Mouse (Mus musculus) limb, embryonic 14.5 days (tissue): ENCODE results near the gene Atf6b. TPM values are rescaled to one million over a fixed set of nuclear protein-coding genes. Genes with fewer than 3 reads are reported as not detected.

ENCODE experiments used
- ATAC-seq: fragments of 200-750 bp; cut with Nextera tagmentation; 2 replicates; pipeline ENCODE4 v1.8.0; 2017; ENCODE audit warnings: low read depth, moderate number of reproducible peaks, moderate TSS enrichment; ENCODE audit not compliant: low FRiP score
- DNase-seq: peaks from one replicate; pipeline ENCODE4 v3.0.0-alpha.2; 2015; ENCODE audit warnings: low spot score
- H3K27ac ChIP-seq: fragments of 300-500 bp; sonication (generic); replicated peaks from 2 replicates; pipeline ENCODE4 v1.5.1; 2014; ENCODE audit warnings: low read depth, mild to moderate bottlenecking, low read length, moderate library complexity, mixed read lengths
- H3K27me3 ChIP-seq: fragments of 300-500 bp; sonication (generic); 2 replicates; pipeline ENCODE4 v1.6.1; 2014; ENCODE audit warnings: low read length, mixed read lengths; ENCODE audit not compliant: control insufficient read depth, insufficient read depth
- H3K36me3 ChIP-seq: fragments of 300-500 bp; sonication (generic); 2 replicates; pipeline ENCODE4 v1.6.1; 2014; ENCODE audit warnings: mild to moderate bottlenecking, low read length, moderate library complexity, mixed read lengths; ENCODE audit not compliant: control insufficient read depth, insufficient read depth
- H3K4me1 ChIP-seq: fragments of 300-500 bp; sonication (generic); 2 replicates; pipeline ENCODE4 v1.6.1; 2014; ENCODE audit warnings: antibody characterized with exemption, low read length, mixed read lengths; ENCODE audit not compliant: control insufficient read depth, insufficient read depth
- H3K4me2 ChIP-seq: fragments of 300-500 bp; sonication (generic); replicated peaks from 2 replicates; pipeline ENCODE4 v1.6.1; 2014; ENCODE audit warnings: low read depth, mild to moderate bottlenecking, low read length, moderate library complexity; ENCODE audit not compliant: severe bottlenecking
- H3K4me3 ChIP-seq: fragments of 300-500 bp; sonication (generic); replicated peaks from 2 replicates; pipeline ENCODE4 v1.5.1; 2014; ENCODE audit warnings: low read length
- H3K9ac ChIP-seq: fragments of 300-500 bp; sonication (generic); 2 replicates; pipeline ENCODE4 v1.6.1; 2014; ENCODE audit warnings: mild to moderate bottlenecking, low read depth, low read length, moderate library complexity; ENCODE audit not compliant: severe bottlenecking
- H3K9me3 ChIP-seq: fragments of 300-500 bp; sonication (generic); 2 replicates; pipeline ENCODE4 v1.6.1; 2016; ENCODE audit warnings: low read length; ENCODE audit not compliant: control insufficient read depth
- POLR2A ChIP-seq: fragments of 200-500 bp; IDR thresholded peaks from 2 replicates; pipeline ENCODE4 v1.8.0; 2012; ENCODE audit warnings: inconsistent platforms, mild to moderate bottlenecking, moderate library complexity, borderline replicate concordance; ENCODE audit not compliant: insufficient read depth, insufficient read length; ENCODE audit errors: extremely low read depth
- WGBS: fragments of 180-500 bp; shearing (Covaris S2); extraction: QIAGEN DNeasy Blood & Tissue Kit; methylation state at CpG from one replicate; pipeline ENCODE4 v1.1.7; 2014; 5-methylcytosine and 5-hydroxymethylcytosine counted together
- polyA plus RNA-seq, 2 experiments: library from polyadenylated mRNA; depleted of rRNA in 1 of 2; stranded (reverse) in 1 of 2; unstranded in 1 of 2; fragments of >200 nt; fragmentation: Nextera tagmentation in 1 of 2; extraction: Ambion mirVana in 1 of 2; gene quantifications; 2 replicates each; pipeline versions ENCODE4 v1.2.1 to v1.2.3; 2012 to 2014

The Atf6b gene
- polyA plus RNA-seq, 2 experiments: 68.3 to 104 TPM

- Histone ChIP-seq H3K4me1 (peaks cover 6% of the 10 kb centered on the region; the same call in 1 of the 2 replicates), H3K27me3 (no peaks in the 10 kb centered on the region), H3K4me2 (no peak overlapping the region), H3K9ac (no peak overlapping the region), H3K9me3 (no peaks in the 10 kb centered on the region), H3K4me3 (no peak overlapping the region), H3K36me3 (no peaks in the 10 kb centered on the region), H3K27ac (no peak overlapping the region)
- DNase-seq (no peak), ATAC-seq (no peak)
- TF ChIP-seq POLR2A: no peak
- WGBS: 94% methylated on average over 7 of the region's 7 CpGs
These were observed 41.9 kb downstream of the Atf6b start for GRCm38 (mm10) chr17:34688889-34689288.

GRCm38 (mm10) chr17:34690458-34690857 is 43.5 kb downstream of the Atf6b start:
- TF ChIP-seq POLR2A: no peak
- 68% methylated on average over 4 of the region's 4 CpGs for WGBS
- Histone ChIP-seq H3K36me3 (no peaks in the 10 kb centered on the region), H3K27ac (no peak overlapping the region), H3K27me3 (no peaks in the 10 kb centered on the region), H3K4me3 (no peak overlapping the region), H3K4me1 (no peaks in the 10 kb centered on the region), H3K9ac (no peak overlapping the region), H3K4me2 (no peak overlapping the region), H3K9me3 (no peaks in the 10 kb centered on the region)
- no peak for ATAC-seq
- no peak for DNase-seq

GRCm38 (mm10) chr17:34692906-34693305 is 46.0 kb downstream of the Atf6b start:
- Histone ChIP-seq H3K9ac (no peak overlapping the region), H3K27ac (no peak overlapping the region), H3K4me3 (no peak overlapping the region), H3K4me2 (no peak overlapping the region), H3K27me3 (no peaks in the 10 kb centered on the region), H3K36me3 (no peaks in the 10 kb centered on the region), H3K4me1 (no peaks in the 10 kb centered on the region), H3K9me3 (no peaks in the 10 kb centered on the region)
- no peak for TF ChIP-seq POLR2A
- WGBS: 78% methylated on average over 7 of the region's 7 CpGs
- ATAC-seq (no peak), DNase-seq (no peak)

GRCm38 (mm10) chr17:34699575-34700408 is 52.8 kb downstream of the Atf6b start:
- ATAC-seq (peak; percentile 26; the same call in 1 of the 2 replicates), DNase-seq (peak; percentile 7)
- Histone ChIP-seq H3K4me1 (peaks cover 4% of the 10 kb centered on the region; the same call in 1 of the 2 replicates), H3K27ac (no peak overlapping the region), H3K4me3 (no peak overlapping the region), H3K9me3 (no peaks in the 10 kb centered on the region), H3K27me3 (no peaks in the 10 kb centered on the region), H3K9ac (no peak overlapping the region), H3K36me3 (no peaks in the 10 kb centered on the region), H3K4me2 (no peak overlapping the region)
- WGBS: 42% methylated on average over 14 of the region's 14 CpGs
- no peak for TF ChIP-seq POLR2A

GRCm38 (mm10) chr17:34700671-34701071 is 53.7 kb downstream of the Atf6b start:
- H3K9me3 ChIP-seq: no peaks in the 10 kb centered on the region
- no peak for TF ChIP-seq POLR2A
- no peak overlapping the region for H3K9ac ChIP-seq
- DNase-seq (no peak), ATAC-seq (no peak)
- H3K36me3 ChIP-seq: no peaks in the 10 kb centered on the region
- H3K4me3 ChIP-seq: no peak overlapping the region
- H3K4me2 ChIP-seq: no peak overlapping the region
- H3K4me1 ChIP-seq: peaks cover 4% of the 10 kb centered on the region; the same call in 1 of the 2 replicates
- WGBS: 64% methylated on average over 2 of the region's 2 CpGs
- no peak overlapping the region for H3K27ac ChIP-seq
- no peaks in the 10 kb centered on the region for H3K27me3 ChIP-seq

Other genes starting within 250 kb of the Atf6b start
- 1.4 and 1.5 TPM in 2 replicates for gene BC051142, start 248.3 kb upstream of the Atf6b start, polyA plus RNA-seq (2012; rRNA removed)
- 0.19 and 0.85 TPM in 2 replicates for gene BC051142, start 248.3 kb upstream of the Atf6b start, polyA plus RNA-seq (2014; fragmentation: Nextera tagmentation; extraction: Ambion mirVana)
- 0.05 TPM in 1 of 2 replicates, not detected in the other for gene Btnl4, start 169.8 kb upstream of the Atf6b start, polyA plus RNA-seq (2012; rRNA removed)
- gene Btnl4, start 169.8 kb upstream of the Atf6b start, polyA plus RNA-seq (2014; fragmentation: Nextera tagmentation; extraction: Ambion mirVana): not detected in 2 replicates
- gene Btnl6, start 129.8 kb upstream of the Atf6b start, polyA plus RNA-seq (2012; rRNA removed): not detected in 2 replicates
- gene Btnl6, start 129.8 kb upstream of the Atf6b start, polyA plus RNA-seq (2014; fragmentation: Nextera tagmentation; extraction: Ambion mirVana): not detected in 2 replicates
- 9.6 and 13.3 TPM in 2 replicates for gene Notch4, start 82.9 kb upstream of the Atf6b start, polyA plus RNA-seq (2012; rRNA removed)
- 4.3 and 5.7 TPM in 2 replicates for gene Notch4, start 82.9 kb upstream of the Atf6b start, polyA plus RNA-seq (2014; fragmentation: Nextera tagmentation; extraction: Ambion mirVana)
- 3.7 and 4.0 TPM in 2 replicates for gene Gpsm3, start 57.3 kb upstream of the Atf6b start, polyA plus RNA-seq (2012; rRNA removed)
- 7.6 and 7.9 TPM in 2 replicates for gene Gpsm3, start 57.3 kb upstream of the Atf6b start, polyA plus RNA-seq (2014; fragmentation: Nextera tagmentation; extraction: Ambion mirVana)
- gene Pbx2, start 55.9 kb upstream of the Atf6b start, polyA plus RNA-seq (2012; rRNA removed): 141 and 149 TPM in 2 replicates
- gene Pbx2, start 55.9 kb upstream of the Atf6b start, polyA plus RNA-seq (2014; fragmentation: Nextera tagmentation; extraction: Ambion mirVana): 13.5 and 17.0 TPM in 2 replicates
- 12.2 and 13.2 TPM in 2 replicates for gene Ager, start 49.3 kb upstream of the Atf6b start, polyA plus RNA-seq (2012; rRNA removed)
- 2.1 and 2.9 TPM in 2 replicates for gene Ager, start 49.3 kb upstream of the Atf6b start, polyA plus RNA-seq (2014; fragmentation: Nextera tagmentation; extraction: Ambion mirVana)
- 103 and 112 TPM in 2 replicates for gene Rnf5, start 43.5 kb upstream of the Atf6b start, polyA plus RNA-seq (2012; rRNA removed)
- 79.5 and 83.6 TPM in 2 replicates for gene Rnf5, start 43.5 kb upstream of the Atf6b start, polyA plus RNA-seq (2014; fragmentation: Nextera tagmentation; extraction: Ambion mirVana)
- gene Agpat1, start 42.9 kb upstream of the Atf6b start, polyA plus RNA-seq (2012; rRNA removed): 150 and 223 TPM in 2 replicates
- 53.3 and 55.4 TPM in 2 replicates for gene Agpat1, start 42.9 kb upstream of the Atf6b start, polyA plus RNA-seq (2014; fragmentation: Nextera tagmentation; extraction: Ambion mirVana)
- 11.3 and 12.8 TPM in 2 replicates for gene Egfl8, start 31.2 kb upstream of the Atf6b start, polyA plus RNA-seq (2012; rRNA removed)
- gene Egfl8, start 31.2 kb upstream of the Atf6b start, polyA plus RNA-seq (2014; fragmentation: Nextera tagmentation; extraction: Ambion mirVana): 8.1 and 8.7 TPM in 2 replicates
- 39.6 and 52.4 TPM in 2 replicates for gene Ppt2, start 18.6 kb upstream of the Atf6b start, polyA plus RNA-seq (2012; rRNA removed)
- gene Ppt2, start 18.6 kb upstream of the Atf6b start, polyA plus RNA-seq (2014; fragmentation: Nextera tagmentation; extraction: Ambion mirVana): 27.0 and 29.9 TPM in 2 replicates
- gene Prrt1, start 17.6 kb upstream of the Atf6b start, polyA plus RNA-seq (2012; rRNA removed): 5.5 and 5.7 TPM in 2 replicates
- 0.40 and 0.94 TPM in 2 replicates for gene Prrt1, start 17.6 kb upstream of the Atf6b start, polyA plus RNA-seq (2014; fragmentation: Nextera tagmentation; extraction: Ambion mirVana)
- gene Fkbpl, start 2.4 kb upstream of the Atf6b start, polyA plus RNA-seq (2012; rRNA removed): 5.1 TPM in 2 replicates
- gene Fkbpl, start 2.4 kb upstream of the Atf6b start, polyA plus RNA-seq (2014; fragmentation: Nextera tagmentation; extraction: Ambion mirVana): 11.9 and 12.5 TPM in 2 replicates
- 4.5 and 5.4 TPM in 2 replicates for gene Tnxb, start 23.4 kb downstream of the Atf6b start, polyA plus RNA-seq (2012; rRNA removed)
- gene Tnxb, start 23.4 kb downstream of the Atf6b start, polyA plus RNA-seq (2014; fragmentation: Nextera tagmentation; extraction: Ambion mirVana): 1.5 and 2.0 TPM in 2 replicates
- gene C4b, start 96.7 kb downstream of the Atf6b start, polyA plus RNA-seq (2012; rRNA removed): 3.2 and 4.3 TPM in 2 replicates
- 0.53 and 1.3 TPM in 2 replicates for gene C4b, start 96.7 kb downstream of the Atf6b start, polyA plus RNA-seq (2014; fragmentation: Nextera tagmentation; extraction: Ambion mirVana)
- 0.25 and 0.68 TPM in 2 replicates for gene Cyp21a1, start 157.4 kb downstream of the Atf6b start, polyA plus RNA-seq (2012; rRNA removed)
- gene Cyp21a1, start 157.4 kb downstream of the Atf6b start, polyA plus RNA-seq (2014; fragmentation: Nextera tagmentation; extraction: Ambion mirVana): 0.17 and 0.33 TPM in 2 replicates
- gene Stk19, start 189.8 kb downstream of the Atf6b start, polyA plus RNA-seq (2012; rRNA removed): 46.4 and 46.5 TPM in 2 replicates
- 23.9 and 26.8 TPM in 2 replicates for gene Stk19, start 189.8 kb downstream of the Atf6b start, polyA plus RNA-seq (2014; fragmentation: Nextera tagmentation; extraction: Ambion mirVana)
- 87.6 and 98.9 TPM in 2 replicates for gene Dxo, start 189.9 kb downstream of the Atf6b start, polyA plus RNA-seq (2012; rRNA removed)
- gene Dxo, start 189.9 kb downstream of the Atf6b start, polyA plus RNA-seq (2014; fragmentation: Nextera tagmentation; extraction: Ambion mirVana): 52.6 and 59.9 TPM in 2 replicates
- gene Skiv2l, start 203.1 kb downstream of the Atf6b start, polyA plus RNA-seq (2012; rRNA removed): 75.8 and 99.4 TPM in 2 replicates
- 43.5 and 45.0 TPM in 2 replicates for gene Skiv2l, start 203.1 kb downstream of the Atf6b start, polyA plus RNA-seq (2014; fragmentation: Nextera tagmentation; extraction: Ambion mirVana)
- 56.4 and 92.2 TPM in 2 replicates for gene Nelfe, start 203.2 kb downstream of the Atf6b start, polyA plus RNA-seq (2012; rRNA removed)
- 101 and 111 TPM in 2 replicates for gene Nelfe, start 203.2 kb downstream of the Atf6b start, polyA plus RNA-seq (2014; fragmentation: Nextera tagmentation; extraction: Ambion mirVana)
- 0.76 and 0.88 TPM in 2 replicates for gene Cfb, start 215.4 kb downstream of the Atf6b start, polyA plus RNA-seq (2012; rRNA removed)
- gene Cfb, start 215.4 kb downstream of the Atf6b start, polyA plus RNA-seq (2014; fragmentation: Nextera tagmentation; extraction: Ambion mirVana): 1.6 and 2.1 TPM in 2 replicates
- gene Zbtb12, start 232.3 kb downstream of the Atf6b start, polyA plus RNA-seq (2012; rRNA removed): 44.3 and 52.0 TPM in 2 replicates
- gene Zbtb12, start 232.3 kb downstream of the Atf6b start, polyA plus RNA-seq (2014; fragmentation: Nextera tagmentation; extraction: Ambion mirVana): 1.4 and 1.5 TPM in 2 replicates
- gene Gm20547, start 234.9 kb downstream of the Atf6b start, polyA plus RNA-seq (2012; rRNA removed): not detected in 2 replicates
- gene Gm20547, start 234.9 kb downstream of the Atf6b start, polyA plus RNA-seq (2014; fragmentation: Nextera tagmentation; extraction: Ambion mirVana): not detected in 2 replicates